Mouse (Mus musculus) E14TG2a.4 (cell line): Measurements from ENCODE around the gene Tm9sf2.

Source experiments
- CTCF ChIP-seq: conservative IDR thresholded peaks from 2 replicates; pipeline ENCODE4 v1.5.1; 2014; ENCODE audit warnings: low read length
- NANOG ChIP-seq: IDR thresholded peaks from 2 replicates; pipeline ENCODE4 v1.6.1; 2014; ENCODE audit warnings: borderline replicate concordance, low read length, mixed read lengths
- POU5F1 ChIP-seq: IDR thresholded peaks from 2 replicates; pipeline ENCODE4 v1.6.1; 2014; ENCODE audit warnings: low read length, borderline replicate concordance

- no peak for TF ChIP-seq CTCF
- TF ChIP-seq NANOG, result no peak
- TF ChIP-seq POU5F1, result no peak
Observed at GRCm38 (mm10) chr14:122160916-122161315, 54.1 kb downstream of the Tm9sf2 start.
